Mouse (Mus musculus): ENCODE measurements around the gene Gpatch1.

GRCm38 (mm10) chr7:35340196-35340595 lies 22.0 kb upstream of the Gpatch1 start:
- TF ChIP-seq EP300 (IDR thresholded peaks at IDR 0.05; ENCODE audit: low read depth) (no peak), CTCF (IDR thresholded peaks at IDR 0.05; ENCODE audit: low read depth) (no peak)
